Mouse (Mus musculus): Measurements from ENCODE around the gene C030005K15Rik. TPM values are rescaled to one million over a fixed set of nuclear protein-coding genes. Genes with fewer than 3 reads are reported as not detected.
"Not testable (repeated sequence)": the region's sequence is repeated elsewhere in the genome, so short reads cannot be mapped to it uniquely, and the experiment has no call there.

C030005K15Rik gene
- not detected for total RNA-seq (2022)

DNA sequence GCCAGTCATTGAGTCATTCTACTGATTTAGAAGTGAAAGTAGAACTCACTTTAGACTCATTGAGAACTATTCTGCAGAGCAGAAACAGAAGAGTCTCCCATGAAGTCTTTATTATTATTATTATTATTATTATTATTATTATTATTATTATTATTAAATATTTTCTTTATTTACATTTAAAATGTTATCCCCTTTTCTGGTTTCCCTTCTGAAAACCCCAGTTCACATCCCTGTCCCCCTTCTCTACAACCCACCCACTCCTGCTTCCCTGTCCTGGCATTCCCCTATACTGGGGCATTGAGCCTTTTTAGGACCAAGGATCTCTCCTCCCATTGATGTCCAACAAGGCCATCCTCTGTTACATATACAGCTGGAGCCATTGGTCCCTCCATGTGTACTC lies at the start of gene C030005K15Rik:
C030005K15Rik (minus strand) TSS at position 101 of the 400 bp plus-strand sequence.
- DNase-seq (ENCODE audit: low spot score in 2 of 2) = not testable (repeated sequence)

- no peak for DNase-seq (ENCODE audit: low spot score in 2 of 2)
These were observed 41.7 kb upstream of the C030005K15Rik start for GRCm38 (mm10) chr10:97768171-97768749.

- DNase-seq (ENCODE audit: low spot score in 2 of 2) = no peak
These were observed 27.3 kb upstream of the C030005K15Rik start for GRCm38 (mm10) chr10:97753821-97754220.

- no peak for DNase-seq (ENCODE audit: low spot score in 2 of 2)
These were observed 20.7 kb upstream of the C030005K15Rik start for GRCm38 (mm10) chr10:97747231-97747630.

DNA sequence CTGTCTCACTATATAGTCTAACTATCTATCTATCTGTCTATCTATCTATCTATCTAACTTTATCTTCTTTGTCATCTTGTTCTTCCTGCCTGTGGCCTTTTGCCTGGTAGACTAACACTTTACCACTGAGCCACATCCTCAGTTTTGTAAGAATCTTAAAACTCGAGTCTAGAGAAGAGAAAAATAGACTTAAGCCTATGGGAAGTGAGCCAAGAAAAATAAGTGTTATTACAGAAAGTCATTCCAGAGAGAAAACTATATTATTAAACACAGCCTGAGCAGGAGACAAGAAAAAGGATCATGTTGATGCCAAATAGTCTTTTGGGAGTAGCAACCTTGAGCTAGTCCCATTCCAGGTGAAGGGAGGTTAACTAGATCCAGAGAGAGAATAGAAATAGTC lies 626 bp downstream of the C030005K15Rik start:
- DNase-seq (ENCODE audit: low spot score in 2 of 2) = no peak

- no peak for DNase-seq (ENCODE audit: low spot score in 2 of 2)
These were observed 3.8 kb downstream of the C030005K15Rik start for GRCm38 (mm10) chr10:97722709-97723108.

- DNase-seq (ENCODE audit: low spot score in 2 of 2) = no peak
These were observed 5.9 kb downstream of the C030005K15Rik start for GRCm38 (mm10) chr10:97720625-97721024.

DNA sequence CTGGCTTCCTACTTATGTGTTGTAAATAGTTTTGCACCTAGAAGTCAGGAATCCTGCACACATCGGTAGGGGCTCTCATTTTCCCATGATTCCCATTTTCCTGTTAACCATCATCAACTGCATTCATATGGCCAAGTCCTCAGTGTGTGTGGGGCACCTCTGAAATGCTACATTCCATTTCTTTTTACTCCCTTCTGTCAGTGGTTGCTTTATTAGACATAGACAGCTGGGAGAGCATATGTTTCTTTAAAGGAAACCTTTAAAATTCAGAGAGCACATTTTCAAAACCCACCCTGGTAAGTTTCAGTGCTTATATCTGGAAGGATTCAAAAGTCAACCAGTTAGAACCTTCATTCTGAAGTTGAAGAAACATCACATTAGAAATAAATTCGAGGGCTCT lies 8.5 kb downstream of the C030005K15Rik start:
- no peak for DNase-seq (ENCODE audit: low spot score in 2 of 2)

DNA sequence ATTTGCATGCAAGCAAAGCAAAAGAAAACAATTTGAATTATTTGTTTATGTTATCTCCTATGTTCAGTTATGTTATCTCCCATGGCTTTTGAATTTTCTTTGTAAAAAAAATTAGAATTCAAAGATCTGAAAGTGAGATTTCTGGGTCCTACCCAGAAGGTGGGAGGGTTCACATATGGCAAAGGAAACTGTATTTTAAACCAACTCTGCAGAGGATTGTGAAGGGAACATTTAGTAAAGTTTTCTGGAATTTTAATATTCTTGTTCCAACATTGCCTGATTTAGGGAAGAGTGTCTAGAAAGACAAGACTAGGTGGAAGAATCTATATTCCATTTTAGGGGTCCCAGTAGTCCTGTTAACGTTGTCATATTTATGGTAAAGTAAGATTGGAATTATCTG lies 9.3 kb downstream of the C030005K15Rik start:
- no peak for DNase-seq (ENCODE audit: low spot score in 2 of 2)

DNA sequence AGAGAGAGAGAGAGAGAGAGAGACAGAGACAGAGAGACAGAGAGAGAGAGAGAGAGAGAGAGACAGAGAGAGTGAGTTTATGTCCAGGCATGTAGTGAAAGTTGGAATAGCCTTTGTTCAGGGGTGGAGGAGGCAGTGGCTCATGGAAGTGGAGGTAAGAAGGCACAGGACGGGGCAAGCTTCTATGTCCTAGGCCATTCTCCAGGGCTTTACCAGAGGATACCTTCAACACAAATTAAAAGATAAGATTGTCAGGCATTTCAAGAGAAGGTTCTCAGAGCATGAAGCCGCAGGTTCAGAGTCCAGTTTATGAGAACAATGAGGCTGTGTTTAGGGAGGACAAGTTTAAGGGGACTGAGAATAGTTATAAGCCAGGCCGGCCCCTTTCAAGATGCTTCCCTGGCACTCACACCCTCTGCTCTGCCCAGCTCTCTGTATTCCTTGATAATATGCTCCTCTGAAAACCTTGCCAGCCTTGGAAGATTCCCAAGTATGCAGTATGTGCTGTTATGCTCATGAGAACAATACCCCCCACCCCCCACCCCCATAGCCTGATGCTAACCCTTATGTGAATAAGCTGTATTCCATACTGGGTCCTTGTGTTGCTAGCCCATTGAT lies 11.2 kb downstream of the C030005K15Rik start:
- no peak for DNase-seq (ENCODE audit: low spot score in 2 of 2)

- DNase-seq (ENCODE audit: low spot score in 2 of 2) = no peak
These were observed 12.0 kb downstream of the C030005K15Rik start for GRCm38 (mm10) chr10:97714584-97714983.

GRCm38 (mm10) chr10:97712687-97713086 lies 13.9 kb downstream of the C030005K15Rik start:
- DNase-seq (ENCODE audit: low spot score in 2 of 2) = no peak

GRCm38 (mm10) chr10:97704562-97704961 lies 22.0 kb downstream of the C030005K15Rik start:
- no peak for DNase-seq (ENCODE audit: low spot score in 2 of 2)

GRCm38 (mm10) chr10:97702321-97702720 lies 24.2 kb downstream of the C030005K15Rik start:
- DNase-seq (ENCODE audit: low spot score in 2 of 2) = no peak

DNA sequence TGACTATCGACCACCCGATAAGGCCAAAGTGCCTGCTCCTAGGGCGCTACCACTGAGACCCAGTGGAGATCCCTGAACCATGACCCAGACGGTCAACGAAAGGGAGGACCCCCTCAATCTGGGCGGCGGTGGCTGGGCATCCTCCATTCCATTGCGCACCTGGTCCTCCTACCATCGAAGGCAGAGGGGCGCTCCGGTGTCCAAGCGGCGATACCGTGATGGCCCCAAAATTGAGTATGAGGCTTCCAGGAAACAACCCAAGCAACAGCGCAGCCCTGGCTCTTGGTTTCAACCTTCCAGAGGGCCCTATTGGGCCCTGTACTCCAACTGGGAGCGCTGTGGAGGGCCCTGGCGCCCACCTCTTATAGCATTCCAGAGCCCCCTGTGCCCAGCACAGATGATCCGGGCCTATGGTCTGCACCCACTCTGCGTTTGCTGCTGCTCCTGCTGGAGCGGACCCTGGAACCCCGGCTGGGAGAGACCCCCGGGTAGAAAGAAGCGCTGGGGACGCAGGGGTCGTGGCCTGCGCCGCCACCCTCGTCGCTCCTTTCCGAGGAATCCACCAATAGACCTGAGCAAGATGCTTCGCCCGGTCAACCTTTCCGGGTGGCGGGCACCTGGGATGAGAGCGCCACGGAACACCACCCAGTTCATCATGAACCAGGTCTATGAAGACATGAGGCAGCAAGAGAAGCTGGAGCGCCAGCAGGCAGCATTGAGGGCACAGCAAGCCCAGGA lies 33.0 kb downstream of the C030005K15Rik start:
- DNase-seq (ENCODE audit: low spot score in 2 of 2) = peak in 1 of 2 experiments; percentile 4

- no peak for DNase-seq (ENCODE audit: low spot score in 2 of 2)
These were observed 33.6 kb downstream of the C030005K15Rik start, which contains the start of gene Ccer1 for GRCm38 (mm10) chr10:97692913-97693312. Gene Ccer1 (plus strand): TSS chr10:97693059.

DNA sequence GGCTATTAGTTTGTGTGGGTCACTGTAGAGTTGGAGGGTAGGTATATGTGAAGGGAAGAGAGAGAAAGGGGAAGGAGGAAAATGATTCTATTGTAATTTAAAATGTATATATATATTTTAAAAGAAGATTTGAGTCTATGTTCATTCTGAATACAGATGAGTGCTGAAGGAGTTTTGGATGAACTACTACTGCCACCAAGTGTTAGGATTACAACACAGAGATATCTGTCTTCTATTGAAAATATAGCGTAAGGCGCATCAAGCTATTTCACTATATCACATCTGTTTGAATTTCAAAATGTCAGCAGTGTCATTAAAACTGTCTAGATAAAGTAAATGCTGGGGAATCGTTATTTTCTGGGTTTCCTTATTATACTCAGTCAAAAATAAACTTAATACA lies 37.1 kb downstream of the C030005K15Rik start:
- DNase-seq (ENCODE audit: low spot score in 2 of 2) = no peak

- peak; percentile 24 to 31 for DNase-seq (ENCODE audit: low spot score in 2 of 2)
These were observed 39.4 kb downstream of the C030005K15Rik start for GRCm38 (mm10) chr10:97687198-97687597.

- no peak for DNase-seq (ENCODE audit: low spot score in 2 of 2)
These were observed 43.6 kb downstream of the C030005K15Rik start for GRCm38 (mm10) chr10:97682981-97683380.
